Mouse (Mus musculus) lung, postnatal 0 days (tissue): ENCODE measurements around the gene Zcchc4. TPM values are rescaled to one million over a fixed set of nuclear protein-coding genes. Genes with fewer than 3 reads are reported as not detected.
"Not testable (repeated sequence)": the region's sequence is repeated elsewhere in the genome, so short reads cannot be mapped to it uniquely, and the experiment has no call there.

ENCODE experiments used
- ATAC-seq: fragments of 200-750 bp; cut with Nextera tagmentation; 2 replicates; pipeline ENCODE4 v1.8.0; 2017; ENCODE audit warnings: moderate library complexity
- DNase-seq: peaks from one replicate; pipeline ENCODE4 v3.0.0-alpha.2; 2016; ENCODE audit warnings: low spot score
- H3K27ac ChIP-seq: fragments of 300-500 bp; sonication (generic); 2 replicates; pipeline ENCODE4 v1.5.1; 2014; ENCODE audit warnings: antibody characterized with exemption, mild to moderate bottlenecking, low read length, mixed read lengths
- H3K27me3 ChIP-seq: fragments of 300-500 bp; sonication (generic); replicated peaks from 2 replicates; pipeline ENCODE4 v1.6.1; 2014; ENCODE audit warnings: low read length, mixed read lengths; ENCODE audit not compliant: insufficient read depth
- H3K36me3 ChIP-seq: fragments of 300-500 bp; sonication (generic); 2 replicates; pipeline ENCODE4 v1.6.1; 2014; ENCODE audit warnings: low read length, mixed read lengths; ENCODE audit not compliant: insufficient read depth
- H3K4me1 ChIP-seq: fragments of 300-500 bp; sonication (generic); 2 replicates; pipeline ENCODE4 v1.6.1; 2014; ENCODE audit warnings: antibody characterized with exemption, low read depth, low read length, mixed read lengths; ENCODE audit not compliant: insufficient read depth
- H3K4me2 ChIP-seq: fragments of 300-500 bp; sonication (generic); replicated peaks from 2 replicates; pipeline ENCODE4 v1.6.1; 2014; ENCODE audit warnings: low read depth, mild to moderate bottlenecking, low read length, moderate library complexity, mixed read lengths
- H3K4me3 ChIP-seq: fragments of 300-500 bp; sonication (generic); 2 replicates; pipeline ENCODE4 v1.5.1; 2014; ENCODE audit warnings: low read depth, low read length
- H3K9ac ChIP-seq: fragments of 300-500 bp; sonication (generic); replicated peaks from 2 replicates; pipeline ENCODE4 v1.6.1; 2014; ENCODE audit warnings: low read depth, mild to moderate bottlenecking
- H3K9me3 ChIP-seq: fragments of 300-500 bp; sonication (generic); 2 replicates; pipeline ENCODE4 v1.6.1; 2016; ENCODE audit warnings: low read length, mixed read lengths
- CTCF ChIP-seq: IDR thresholded peaks from 2 replicates; pipeline ENCODE4 v1.5.1; 2016; ENCODE audit warnings: antibody characterized with exemption, mild to moderate bottlenecking
- EP300 ChIP-seq: IDR thresholded peaks from 2 replicates; pipeline ENCODE4 v1.6.1; 2016; ENCODE audit warnings: antibody characterized with exemption, mild to moderate bottlenecking, control low read depth
- WGBS: fragments of 180-500 bp; shearing (Covaris S2); extraction: QIAGEN DNeasy Blood & Tissue Kit; methylation state at CpG from one replicate; pipeline ENCODE4 v1.1.7; 2014; 5-methylcytosine and 5-hydroxymethylcytosine counted together
- polyA plus RNA-seq: library from polyadenylated mRNA; unstranded; fragments of >200 nt; fragmentation: Nextera tagmentation; extraction: Ambion mirVana; gene quantifications from 2 replicates; pipeline ENCODE4 v1.2.1, GENCODE M21; 2015

Zcchc4 gene
- polyA plus RNA-seq, 1 experiment from 2014 or later = 5.2 TPM

DNA sequence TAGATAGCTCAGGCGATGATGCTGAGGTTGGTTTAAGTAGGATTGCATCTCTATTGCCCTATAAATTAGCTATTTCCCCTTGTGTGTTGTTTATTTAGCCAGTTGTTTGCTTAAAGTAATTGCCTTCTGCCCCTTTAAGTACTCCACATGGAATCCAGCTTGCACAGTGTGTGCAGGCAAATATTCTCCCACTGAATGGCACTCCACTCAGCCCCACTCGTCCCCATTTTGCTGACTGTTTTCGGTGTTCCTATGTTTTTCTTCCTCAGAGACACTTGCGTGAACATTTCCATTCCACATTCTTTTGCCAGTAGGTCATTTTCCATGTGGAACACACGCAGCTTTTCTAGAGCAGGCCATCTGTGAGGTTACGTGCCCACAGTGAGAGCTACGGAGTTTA is 12.6 kb upstream of the Zcchc4 start:
- 59% methylated on average over 7 of the region's 7 CpGs for WGBS
- no peak for TF ChIP-seq CTCF
- peak; percentile 35; the same call in 1 of the 2 replicates for TF ChIP-seq EP300
- Histone ChIP-seq H3K4me2 (no peak overlapping the region), H3K27ac (0 out of 2 replicates have a peak overlapping the region, but pooled peaks have one; percentile 39), H3K4me3 (no peak overlapping the region), H3K36me3 (peaks cover 9% of the 10 kb centered on the region), H3K9me3 (no peaks in the 10 kb centered on the region), H3K4me1 (no peaks in the 10 kb centered on the region), H3K9ac (no peak overlapping the region), H3K27me3 (no peaks in the 10 kb centered on the region)
- ATAC-seq (peak; percentile 90), DNase-seq (peak; percentile 66)

DNA sequence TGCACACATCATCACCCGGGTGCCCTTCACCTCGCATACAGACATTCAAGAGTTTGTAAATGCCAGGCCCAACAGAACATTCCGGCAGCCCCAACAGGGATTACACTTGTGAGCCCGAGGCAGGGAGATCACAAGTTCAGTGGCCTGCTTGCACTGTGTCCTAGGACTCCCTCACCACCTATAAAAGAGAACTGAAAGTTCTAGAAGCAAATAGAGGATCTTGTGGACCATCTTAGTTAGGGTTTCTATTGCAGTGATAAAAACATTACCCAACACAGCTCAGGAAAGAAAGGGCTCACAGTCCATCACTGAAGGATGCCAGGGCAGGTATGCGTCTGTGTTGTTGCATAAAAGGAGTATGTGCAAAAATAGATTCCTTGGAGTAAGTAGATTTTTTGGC is 942 bp upstream of the Zcchc4 start:
- ATAC-seq (no peak), DNase-seq (no peak)
- Histone ChIP-seq H3K27me3 (no peaks in the 10 kb centered on the region), H3K4me3 (no peak overlapping the region), H3K4me2 (no peak overlapping the region), H3K9ac (no peak overlapping the region), H3K27ac (no peak overlapping the region), H3K4me1 (no peaks in the 10 kb centered on the region), H3K9me3 (no peaks in the 10 kb centered on the region), H3K36me3 (peaks cover 10% of the 10 kb centered on the region; the same call in 1 of the 2 replicates)
- TF ChIP-seq CTCF = no peak
- no peak for TF ChIP-seq EP300
- WGBS = 83% methylated on average over 5 of the region's 5 CpGs

GRCm38 (mm10) chr5:52776466-52777354 is 1.5 kb downstream of the Zcchc4 start:
- H3K4me3 ChIP-seq, H3K36me3 ChIP-seq, H3K9me3 ChIP-seq, ATAC-seq, H3K27me3 ChIP-seq, H3K9ac ChIP-seq, H3K4me2 ChIP-seq, H3K4me1 ChIP-seq, H3K27ac ChIP-seq, DNase-seq: not testable (repeated sequence)
- 89% methylated on average over 8 of the region's 8 CpGs for WGBS

DNA sequence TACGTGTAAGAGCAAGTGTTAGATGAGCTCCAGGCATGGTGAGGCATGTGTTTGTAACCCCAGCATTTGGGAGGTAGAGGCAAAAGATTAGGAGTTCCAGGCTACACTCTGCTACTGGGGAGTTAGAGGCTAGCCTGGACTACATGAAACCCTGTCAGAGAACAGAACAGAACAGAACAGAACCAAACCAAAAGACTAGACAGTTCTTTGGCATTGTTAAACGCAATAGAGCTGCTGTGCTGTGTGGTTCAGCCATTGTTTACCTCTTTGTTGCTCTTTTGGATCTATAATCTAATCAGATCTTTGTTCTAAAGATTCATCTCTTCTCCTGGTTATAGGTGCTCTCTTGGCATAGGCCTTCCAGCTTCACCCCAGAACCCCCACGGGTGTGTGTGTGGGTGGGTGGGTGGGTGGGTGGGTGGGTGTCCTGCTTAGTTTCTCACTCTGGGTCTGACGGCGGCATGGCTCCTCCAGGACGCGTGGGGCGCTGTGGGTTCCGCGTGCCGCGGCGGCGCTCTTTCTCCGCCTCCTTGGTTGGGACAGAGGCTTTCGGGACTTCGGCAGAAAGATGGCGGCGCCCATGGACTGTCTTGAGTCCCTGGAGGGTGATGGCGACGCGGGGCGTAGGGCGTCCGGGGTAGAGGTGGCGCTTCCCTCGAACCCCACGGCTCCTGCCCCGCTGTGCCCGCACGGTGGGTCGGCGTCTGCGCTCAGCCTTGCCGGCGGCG is 7.5 kb downstream of the Zcchc4 start:
- no peak for TF ChIP-seq EP300
- peak; percentile 80 for TF ChIP-seq CTCF
- Histone ChIP-seq H3K27ac (peak overlapping the region; percentile 43), H3K27me3 (no peaks in the 10 kb centered on the region), H3K9me3 (no peaks in the 10 kb centered on the region), H3K4me3 (peak overlapping the region; percentile 86), H3K9ac (peak overlapping the region; percentile 66), H3K36me3 (no peaks in the 10 kb centered on the region), H3K4me1 (no peaks in the 10 kb centered on the region; the same call in 1 of the 2 replicates), H3K4me2 (peak overlapping the region; percentile 71)
- 5% methylated on average over 34 of the region's 37 CpGs for WGBS
- ATAC-seq = peak; percentile 98
- DNase-seq = peak; percentile 92

- Histone ChIP-seq H3K9ac (peak overlapping the region; percentile 66), H3K4me3 (peak overlapping the region; percentile 86), H3K36me3 (no peaks in the 10 kb centered on the region), H3K4me2 (peak overlapping the region; percentile 71), H3K4me1 (no peaks in the 10 kb centered on the region; the same call in 1 of the 2 replicates), H3K27ac (peak overlapping the region; percentile 43), H3K9me3 (no peaks in the 10 kb centered on the region), H3K27me3 (no peaks in the 10 kb centered on the region)
- WGBS = under 1% methylated on average over 9 of the region's 9 CpGs
- DNase-seq = no peak
- TF ChIP-seq CTCF = no peak
- no peak for TF ChIP-seq EP300
- ATAC-seq = peak; percentile 48; the same call in 1 of the 2 replicates
Observed at GRCm38 (mm10) chr5:52783251-52783620, 8.0 kb downstream of the Zcchc4 start.

DNA sequence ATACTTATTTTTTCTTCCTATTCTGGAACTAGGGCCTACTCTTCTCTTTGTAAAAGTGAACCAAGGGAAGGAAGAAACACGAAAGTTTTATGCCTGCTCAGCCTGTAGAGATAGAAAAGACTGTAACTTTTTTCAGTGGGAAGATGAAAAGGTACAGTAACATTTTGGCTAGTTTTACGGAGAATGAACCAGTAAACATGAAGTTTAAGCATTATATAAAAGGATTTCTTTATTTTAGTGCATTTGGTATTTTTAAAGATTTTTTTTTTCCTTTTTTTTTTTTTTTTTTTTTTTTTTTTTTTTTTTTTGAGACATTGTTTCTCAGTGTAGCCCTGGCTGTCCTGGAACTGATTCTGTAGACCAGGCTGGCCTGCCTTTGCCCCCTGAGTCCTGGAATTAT is 8.7 kb downstream of the Zcchc4 start:
- ATAC-seq (no peak), DNase-seq (no peak)
- Histone ChIP-seq H3K9ac (no peak overlapping the region), H3K4me2 (no peak overlapping the region), H3K27ac (no peak overlapping the region), H3K4me3 (no peak overlapping the region), H3K4me1 (no peaks in the 10 kb centered on the region; the same call in 1 of the 2 replicates), H3K9me3 (no peaks in the 10 kb centered on the region), H3K27me3 (no peaks in the 10 kb centered on the region), H3K36me3 (no peaks in the 10 kb centered on the region)
- 78% methylated on average over 2 of the region's 2 CpGs for WGBS
- TF ChIP-seq EP300 = no peak
- no peak for TF ChIP-seq CTCF
